Mouse (Mus musculus) cortical plate, adult 2 months (tissue): ENCODE results near the gene Myo1a.

ENCODE experiments used
- CTCF ChIP-seq: fragments of 200-500 bp; IDR thresholded peaks from 2 replicates; pipeline ENCODE4 v1.5.1; 2011; ENCODE audit warnings: mild to moderate bottlenecking, control low read depth, low read length; ENCODE audit not compliant: insufficient read depth; ENCODE audit errors: extremely low read depth
- POLR2A ChIP-seq: fragments of 200-500 bp; IDR thresholded peaks from 2 replicates; pipeline ENCODE4 v1.6.1; 2011; ENCODE audit warnings: mild to moderate bottlenecking, low read length, control low read depth; ENCODE audit not compliant: insufficient read depth; ENCODE audit errors: extremely low read depth

DNA sequence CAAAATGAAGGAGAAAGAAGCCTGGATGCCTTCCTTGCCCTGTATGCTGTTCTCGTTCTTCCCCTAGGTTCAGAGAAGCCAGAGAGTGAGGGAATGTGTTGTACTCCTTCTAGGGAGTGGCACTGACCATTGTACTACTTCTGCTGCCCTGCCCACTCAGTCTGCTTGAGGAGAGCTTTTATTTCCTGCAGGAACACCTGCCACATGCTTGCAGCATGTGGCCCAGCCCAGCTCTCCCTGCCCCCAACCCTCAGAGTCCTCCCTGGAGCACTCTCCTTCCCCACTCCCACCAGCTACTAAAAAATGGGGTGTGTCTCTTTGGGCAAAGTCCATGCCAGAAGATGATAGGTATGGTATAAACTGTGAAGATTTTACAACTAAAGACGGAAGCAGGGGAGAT lies 677 bp upstream of the Myo1a start:
- TF ChIP-seq CTCF (no peak), POLR2A (no peak)
